Comparison of ENCODE assay signal across 8 mouse cellular contexts in genomic region chr9:34488700-34489315, GRCm38 (mm10). TPM values are rescaled to one million over a fixed set of nuclear protein-coding genes. Genes with fewer than 3 reads are reported as not detected.
DNase-seq lines count a peak whose midpoint lies in the region; ATAC-seq and TF ChIP-seq lines count a peak whose summit lies in the region.

No protein-coding gene starts in this region.

- ATAC-seq in forebrain, postnatal 0 days, result peak; percentile 90
- ATAC-seq in liver, embryonic 16.5 days (ENCODE audit: low read depth), result no peak

- H3K9me3 ChIP-seq in E14TG2a.4 (ENCODE audit: low read length), result no peaks in the 10 kb centered on the region
- H3K9me3 ChIP-seq in forebrain, postnatal 0 days (ENCODE audit: low read length), result no peaks in the 10 kb centered on the region
- H3K9me3 ChIP-seq in liver, embryonic 16.5 days (replicated peaks; ENCODE audit: control insufficient read depth, low read length), result no peaks in the 10 kb centered on the region

- TF ChIP-seq CTCF in E14TG2a.4 (conservative IDR thresholded peaks at IDR 0.05; ENCODE audit: low read length), result no peak
- no peak for TF ChIP-seq CTCF in forebrain, postnatal 0 days (IDR thresholded peaks at IDR 0.05; ENCODE audit: low read depth)

- DNase-seq in cerebellum, adult 18-20 months, result peak; percentile 85
- DNase-seq in forebrain, postnatal 0 days, result peak; percentile 91
- DNase-seq in heart, postnatal 25 days (ENCODE audit: low spot score), result peak; percentile 3
- DNase-seq in layer of hippocampus, adult 18-20 months (ENCODE audit: low spot score in 2 of 2), result peak; percentile 80 to 89
- peak; percentile 5 for DNase-seq in ovary, postnatal 10 days (ENCODE audit: low spot score)
- no peak for DNase-seq in adipocyte (ENCODE audit: low spot score)

- 2% methylated on average over 53 of the region's 53 CpGs for WGBS in forebrain, postnatal 0 days
- under 1% methylated on average over 53 of the region's 53 CpGs for WGBS in liver, embryonic 16.5 days (ENCODE audit: insufficient replicate concordance)

- H3K9ac ChIP-seq in forebrain, postnatal 0 days, result peak overlapping the region; percentile 64
- H3K9ac ChIP-seq in liver, embryonic 16.5 days (ENCODE audit: low read depth, low read length), result no peak overlapping the region

- peaks cover 38% of the 10 kb centered on the region for H3K4me1 ChIP-seq in E14TG2a.4 (replicated peaks; ENCODE audit: low read depth, low read length)
- H3K4me1 ChIP-seq in forebrain, postnatal 0 days (ENCODE audit: insufficient read depth), result peaks cover 18% of the 10 kb centered on the region; the same call in 1 of the 2 replicates
- no peaks in the 10 kb centered on the region for H3K4me1 ChIP-seq in liver, embryonic 16.5 days (ENCODE audit: control insufficient read depth, low read depth, low read length)

- H3K27me3 ChIP-seq in E14TG2a.4 (ENCODE audit: insufficient read depth, low read length), result peaks cover 95% of the 10 kb centered on the region
- no peaks in the 10 kb centered on the region for H3K27me3 ChIP-seq in forebrain, postnatal 0 days (ENCODE audit: insufficient read depth, low read length)
- H3K27me3 ChIP-seq in liver, embryonic 16.5 days (ENCODE audit: control insufficient read depth, insufficient read depth, low read depth, low read length), result peaks cover 67% of the 10 kb centered on the region

- intact Hi-C loops in heart, postnatal 25 days (cut with DNase I), result loop anchor here (10.0 kb wide), 2 partner anchors 434 to 1224 kb away; no protein-coding TSS in a partner anchor

- peak overlapping the region; percentile 71 for H3K27ac ChIP-seq in forebrain, postnatal 0 days (ENCODE audit: low read depth, low read length)
- H3K27ac ChIP-seq in liver, embryonic 16.5 days (ENCODE audit: low read length), result no peak overlapping the region

- peak overlapping the region; percentile 76 for H3K4me3 ChIP-seq in E14TG2a.4 (replicated peaks; ENCODE audit: low read length)
- H3K4me3 ChIP-seq in forebrain, postnatal 0 days (ENCODE audit: low read depth, low read length), result peak overlapping the region; percentile 67
- H3K4me3 ChIP-seq in liver, embryonic 16.5 days (ENCODE audit: low read depth, low read length), result peak overlapping the region; percentile 53

- H3K4me2 ChIP-seq in forebrain, postnatal 0 days (ENCODE audit: low read depth), result peak overlapping the region; percentile 69
- H3K4me2 ChIP-seq in liver, embryonic 16.5 days (ENCODE audit: low read depth, low read length), result peak overlapping the region; percentile 57

- no peaks in the 10 kb centered on the region for H3K36me3 ChIP-seq in E14TG2a.4 (ENCODE audit: insufficient read depth, low read length)
- no peaks in the 10 kb centered on the region for H3K36me3 ChIP-seq in forebrain, postnatal 0 days (ENCODE audit: insufficient read depth)
- H3K36me3 ChIP-seq in liver, embryonic 16.5 days (ENCODE audit: control insufficient read depth, insufficient read depth), result no peaks in the 10 kb centered on the region

RNA-seq across cellular contexts. Expression of gene Kirrel3, which starts 3.1 kb away (rescaled TPM):
- total RNA-seq in forebrain, postnatal 0 days (2014; rRNA removed), result 28.9 and 35.3 TPM in 2 replicates
- 41.1 and 57.6 TPM in 2 replicates for polyA plus RNA-seq in forebrain, postnatal 0 days (2015; fragmentation: Nextera tagmentation; extraction: Ambion mirVana)
- total RNA-seq in heart, postnatal 25 days (2021), result under 1 TPM; 0.64 to 0.83 TPM
- 10 to 100 TPM; 45.7 to 54.8 TPM for total RNA-seq in layer of hippocampus, adult 18-20 months (2021)
- 0.04 and 0.06 TPM in 2 replicates for polyA plus RNA-seq in liver, embryonic 16.5 days (2015; fragmentation: Nextera tagmentation; extraction: Ambion mirVana)

Comparison
In these comparisons a context has a peak if more than half of its experiments do, and no peak if none do; other contexts are left out.
1. RNA of gene Kirrel3, which starts 3.1 kb away (total RNA-seq): 45.7 to 54.8 TPM in layer of hippocampus, adult 18-20 months and 28.9 to 35.3 TPM in forebrain, postnatal 0 days; 0.64 to 0.83 TPM in heart, postnatal 25 days; every median in the first group is over 10 times any median in the second.
2. Peak in every context shown above with its lines, with median percentiles within 50 percentile points of each other: H3K4me3 ChIP-seq.